Mouse (Mus musculus): ENCODE data around the gene Map2.

Gene Map2

DNA sequence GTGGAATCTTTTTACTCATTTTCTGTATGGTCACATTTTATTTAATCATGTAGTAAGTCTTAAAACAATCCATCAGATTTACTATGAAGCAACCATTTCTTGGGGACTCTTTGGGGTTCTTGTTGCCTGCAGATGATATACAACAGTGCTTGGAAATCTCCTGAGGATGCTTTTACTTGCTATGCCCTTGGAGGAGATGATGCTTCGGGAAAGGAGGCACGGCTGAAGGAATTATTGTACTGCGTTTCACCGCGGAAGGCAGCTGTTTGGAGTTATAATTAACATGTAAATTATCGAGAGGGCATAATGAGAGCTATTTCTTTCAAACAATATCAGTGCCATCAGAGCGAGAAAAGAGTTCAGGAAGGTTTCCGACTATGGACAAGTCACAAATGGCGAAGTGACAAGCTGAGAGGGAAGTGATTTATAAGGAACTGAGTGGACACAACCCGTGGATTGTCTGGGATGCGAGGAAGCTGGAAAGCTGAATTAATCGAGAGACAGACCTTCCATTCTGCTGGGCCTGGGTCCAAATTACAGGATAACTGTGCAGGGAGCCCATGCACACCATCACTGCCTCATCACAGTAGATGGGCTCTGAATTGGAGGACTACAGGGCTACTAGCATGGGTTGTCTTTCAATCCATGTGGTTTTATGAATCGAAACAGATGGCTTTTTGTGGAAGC lies 20.1 kb downstream of the Map2 start:
- in situ Hi-C loops (cut with MboI; ENCODE audit: low pct_unique_long_range_greater_than_20kb in 1 of 2, low sequenced_read_pairs in 2 of 2, unreplicated experiment in 1 of 2) = no loop called here

DNA sequence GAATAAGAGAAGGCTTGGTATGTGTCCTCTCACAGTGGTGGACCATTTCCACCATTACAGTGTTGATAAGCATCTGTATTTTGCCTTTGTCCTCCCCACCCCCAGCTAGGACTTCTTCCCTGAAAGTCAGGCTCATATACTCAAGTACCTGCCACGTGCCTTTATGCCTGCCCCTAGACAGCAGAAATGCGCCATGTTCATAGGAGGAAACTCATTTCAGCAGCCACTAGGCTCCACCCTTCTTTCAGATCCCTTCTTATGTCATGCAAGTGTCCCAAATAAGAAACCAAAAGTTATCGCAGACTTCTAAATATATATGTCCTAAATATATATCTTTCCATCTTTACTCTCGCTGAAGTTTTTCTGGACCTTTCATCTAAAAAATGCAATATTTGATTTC lies 21.2 kb downstream of the Map2 start:
- in situ Hi-C loops (cut with MboI; ENCODE audit: low pct_unique_long_range_greater_than_20kb in 1 of 2, low sequenced_read_pairs in 2 of 2, unreplicated experiment in 1 of 2) = no loop called here

- in situ Hi-C loops (cut with MboI; ENCODE audit: low pct_unique_long_range_greater_than_20kb in 1 of 2, low sequenced_read_pairs in 2 of 2, unreplicated experiment in 1 of 2) = no loop called here
Measured at GRCm38 (mm10) chr1:66196716-66197115, 21.6 kb downstream of the Map2 start.

- in situ Hi-C loops (cut with MboI; ENCODE audit: low pct_unique_long_range_greater_than_20kb in 1 of 2, low sequenced_read_pairs in 2 of 2, unreplicated experiment in 1 of 2) = no loop called here
Measured at GRCm38 (mm10) chr1:66205517-66205916, 30.4 kb downstream of the Map2 start.

DNA sequence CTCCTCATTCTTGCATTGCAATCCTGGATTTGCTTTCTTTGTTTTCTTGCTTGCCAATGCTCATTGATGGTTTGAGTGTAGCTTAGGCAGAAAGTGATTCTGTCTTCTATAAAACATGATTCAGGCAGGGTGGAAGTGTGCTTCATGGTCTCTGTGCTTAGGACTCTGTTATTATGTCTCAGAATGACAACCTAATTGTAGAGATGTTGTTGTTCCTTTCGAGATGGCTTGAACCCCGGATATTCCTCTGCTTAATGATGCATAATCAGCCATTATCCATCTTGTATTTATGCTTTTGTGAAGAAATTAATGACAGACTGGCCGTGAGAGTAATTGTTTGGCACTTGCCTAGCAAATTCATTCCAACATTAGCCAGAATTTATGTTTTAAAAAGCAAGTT lies 31.8 kb downstream of the Map2 start:
- in situ Hi-C loops (cut with MboI; ENCODE audit: low pct_unique_long_range_greater_than_20kb in 1 of 2, low sequenced_read_pairs in 2 of 2, unreplicated experiment in 1 of 2) = no loop called here

DNA sequence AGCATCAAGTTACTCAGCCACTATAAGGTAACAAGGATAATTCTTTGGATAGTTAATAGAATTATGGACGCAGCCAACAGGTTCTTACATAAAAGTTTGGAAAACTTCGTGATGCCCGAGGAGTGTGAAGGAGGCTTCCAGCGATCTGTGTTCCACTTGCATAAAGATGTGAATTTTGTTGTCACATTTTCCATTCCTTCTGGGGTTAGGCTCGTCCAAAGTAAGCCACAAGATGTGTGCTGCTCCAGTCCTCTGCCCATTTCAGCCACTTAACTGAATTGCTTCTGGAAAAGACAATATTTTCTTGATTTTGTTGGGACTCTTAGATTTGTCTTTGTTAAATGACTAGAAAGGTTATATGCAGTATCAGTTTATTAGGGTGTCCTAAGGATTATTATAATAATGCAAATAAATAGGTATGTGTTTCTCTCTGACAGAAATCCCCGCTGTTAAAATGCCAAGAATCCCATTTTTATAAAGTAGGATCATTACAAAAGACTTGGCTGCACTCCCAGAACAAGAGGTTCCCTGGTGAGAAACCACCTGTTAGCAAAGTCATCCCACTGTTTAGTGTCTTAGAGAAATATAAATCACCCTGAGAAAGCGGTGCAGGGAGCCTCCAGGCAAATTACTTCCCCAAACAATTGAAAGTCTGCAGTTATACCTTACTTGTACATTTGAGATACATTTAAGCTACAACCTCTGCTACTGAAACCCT lies 36.2 kb downstream of the Map2 start:
- in situ Hi-C loops (cut with MboI; ENCODE audit: low pct_unique_long_range_greater_than_20kb in 1 of 2, low sequenced_read_pairs in 2 of 2, unreplicated experiment in 1 of 2) = no loop called here

DNA sequence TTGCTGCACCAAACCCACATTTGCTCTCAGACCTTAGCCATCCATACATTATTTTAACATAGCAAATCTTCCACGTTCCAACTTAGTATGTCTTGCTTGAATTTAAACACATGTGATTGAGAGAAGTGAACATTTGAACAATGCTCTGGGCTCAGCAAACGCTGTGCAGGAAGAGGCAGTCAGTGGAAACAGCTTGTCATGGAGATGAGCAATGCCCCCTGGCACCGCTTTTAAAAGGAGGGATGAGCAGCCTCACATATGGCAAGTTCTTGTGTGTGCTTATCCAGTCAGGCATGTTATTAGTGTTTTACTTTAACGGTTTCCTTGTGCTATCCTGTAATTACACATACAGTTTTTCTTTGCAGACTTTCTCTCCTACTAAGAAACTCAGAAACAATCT lies 46.4 kb downstream of the Map2 start:
- in situ Hi-C loops (cut with MboI; ENCODE audit: low pct_unique_long_range_greater_than_20kb in 1 of 2, low sequenced_read_pairs in 2 of 2, unreplicated experiment in 1 of 2) = no loop called here

DNA sequence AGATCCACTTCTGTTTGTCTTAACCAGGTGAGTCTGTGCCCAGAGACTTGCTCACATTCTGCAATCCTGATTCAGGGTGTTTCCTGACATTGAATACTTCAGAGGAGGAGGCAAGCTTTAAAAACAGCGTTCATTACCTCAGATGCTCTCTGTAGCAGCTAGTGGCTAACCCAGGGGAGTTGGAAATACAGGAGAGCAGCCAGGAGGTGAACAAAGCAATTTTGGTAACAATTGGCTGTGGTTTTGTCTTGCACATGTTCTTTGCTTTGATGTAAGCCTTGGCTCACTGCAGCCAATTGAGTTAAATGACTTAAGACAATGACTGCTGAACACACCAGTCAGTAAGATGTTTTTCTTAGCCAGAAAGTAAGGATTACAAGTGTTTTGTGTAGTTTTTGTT lies 48.3 kb downstream of the Map2 start:
- in situ Hi-C loops (cut with MboI; ENCODE audit: low pct_unique_long_range_greater_than_20kb in 1 of 2, low sequenced_read_pairs in 2 of 2, unreplicated experiment in 1 of 2) = no loop called here

GRCm38 (mm10) chr1:66226372-66227368 lies 51.6 kb downstream of the Map2 start:
- in situ Hi-C loops (cut with MboI; ENCODE audit: low pct_unique_long_range_greater_than_20kb in 1 of 2, low sequenced_read_pairs in 2 of 2, unreplicated experiment in 1 of 2) = no loop called here

- in situ Hi-C loops (cut with MboI; ENCODE audit: low pct_unique_long_range_greater_than_20kb in 1 of 2, low sequenced_read_pairs in 2 of 2, unreplicated experiment in 1 of 2) = no loop called here
Measured at GRCm38 (mm10) chr1:66228205-66228604, 53.1 kb downstream of the Map2 start.

DNA sequence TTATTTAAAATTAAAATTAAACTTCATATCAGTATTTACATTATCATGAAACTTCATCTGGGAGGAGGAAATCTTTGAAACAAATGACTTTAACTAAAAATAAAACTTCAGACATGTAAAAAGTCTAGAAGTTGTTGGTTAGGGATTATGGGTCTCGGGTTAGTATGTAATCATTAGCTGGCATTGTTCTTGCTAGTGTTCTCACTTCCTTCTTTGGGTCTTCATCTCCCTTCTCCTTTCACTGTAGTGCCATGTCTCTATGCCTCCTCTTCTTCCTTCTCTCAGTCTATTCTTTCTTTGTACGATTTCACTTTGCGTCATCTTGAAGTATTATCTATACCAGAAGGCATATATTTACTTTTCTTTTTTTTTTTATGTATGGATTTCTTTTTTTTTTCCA lies 55.3 kb downstream of the Map2 start:
- in situ Hi-C loops (cut with MboI; ENCODE audit: low pct_unique_long_range_greater_than_20kb in 1 of 2, low sequenced_read_pairs in 2 of 2, unreplicated experiment in 1 of 2) = no loop called here

- in situ Hi-C loops (cut with MboI; ENCODE audit: low pct_unique_long_range_greater_than_20kb in 1 of 2, low sequenced_read_pairs in 2 of 2, unreplicated experiment in 1 of 2) = no loop called here
Measured at GRCm38 (mm10) chr1:66231963-66232362, 56.9 kb downstream of the Map2 start.

DNA sequence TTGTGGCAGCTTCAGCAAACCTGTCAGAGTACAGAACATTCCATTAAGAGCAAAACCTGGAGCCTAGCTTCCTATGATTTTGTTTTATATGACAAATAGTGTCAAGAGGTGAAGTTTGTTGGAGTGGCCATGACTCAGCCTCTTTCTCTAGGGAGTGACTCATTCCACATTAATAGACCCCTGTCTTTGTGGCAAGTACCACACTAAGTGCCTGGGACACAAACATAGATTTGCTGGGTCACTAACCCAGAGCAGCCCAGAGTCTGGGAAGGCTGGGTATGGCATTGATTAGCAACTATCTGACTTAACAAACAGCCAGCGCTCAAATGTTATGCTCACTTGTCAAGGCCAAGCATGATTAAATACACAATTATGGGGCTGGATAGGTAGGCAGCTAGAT lies 69.8 kb downstream of the Map2 start:
- in situ Hi-C loops (cut with MboI; ENCODE audit: low pct_unique_long_range_greater_than_20kb in 1 of 2, low sequenced_read_pairs in 2 of 2, unreplicated experiment in 1 of 2) = no loop called here

DNA sequence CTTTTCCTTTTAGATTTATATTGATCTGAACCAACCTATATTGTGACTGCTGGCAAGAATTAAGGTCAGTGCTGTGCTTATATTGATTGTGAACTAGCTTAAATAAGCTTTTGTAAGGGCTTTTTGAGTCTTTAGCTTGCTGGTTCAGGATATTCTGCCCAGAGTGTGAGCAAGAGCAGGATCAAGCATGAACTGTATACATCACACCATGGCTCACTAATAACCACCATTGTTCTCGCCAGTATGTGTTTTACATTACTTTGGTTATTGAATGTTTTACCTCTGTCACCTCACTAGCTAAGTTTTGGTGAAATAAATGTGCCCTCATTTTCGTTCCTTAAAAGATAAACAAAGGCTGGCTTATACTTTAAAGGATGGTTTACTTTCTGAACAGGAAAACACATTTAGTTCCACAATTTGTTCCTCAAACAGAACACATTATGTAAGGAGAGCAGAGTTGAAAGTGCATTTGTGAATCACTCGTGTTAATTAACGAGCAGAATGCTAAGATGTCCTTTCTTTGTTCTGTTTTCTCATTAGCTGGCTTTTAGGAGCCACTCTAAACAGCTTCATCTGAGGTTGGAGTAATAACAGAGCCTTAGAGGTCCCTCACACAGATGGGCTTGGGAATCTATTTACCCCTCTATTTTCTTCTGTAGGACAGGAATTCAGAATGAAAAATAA lies 76.7 kb downstream of the Map2 start:
- in situ Hi-C loops (cut with MboI; ENCODE audit: low pct_unique_long_range_greater_than_20kb in 1 of 2, low sequenced_read_pairs in 2 of 2, unreplicated experiment in 1 of 2) = no loop called here

DNA sequence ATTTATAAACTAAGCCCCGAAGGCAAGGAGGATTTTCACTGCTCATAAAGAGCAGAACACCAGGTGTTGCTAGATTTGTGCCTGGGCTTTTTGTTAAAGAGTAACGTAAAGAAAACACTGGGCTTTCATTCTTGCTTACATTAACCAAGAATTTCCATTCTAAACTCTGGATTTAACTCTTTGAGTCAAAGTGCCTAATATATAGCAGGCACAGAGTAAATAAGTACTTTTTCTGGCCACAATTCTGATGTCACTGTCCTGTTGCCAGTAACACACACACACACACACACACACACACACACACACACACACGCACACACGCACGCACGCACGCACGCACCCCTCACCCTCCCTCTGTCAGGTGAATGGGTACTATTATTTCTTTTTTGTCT lies 77.3 kb downstream of the Map2 start:
- in situ Hi-C loops (cut with MboI; ENCODE audit: low pct_unique_long_range_greater_than_20kb in 1 of 2, low sequenced_read_pairs in 2 of 2, unreplicated experiment in 1 of 2) = no loop called here

DNA sequence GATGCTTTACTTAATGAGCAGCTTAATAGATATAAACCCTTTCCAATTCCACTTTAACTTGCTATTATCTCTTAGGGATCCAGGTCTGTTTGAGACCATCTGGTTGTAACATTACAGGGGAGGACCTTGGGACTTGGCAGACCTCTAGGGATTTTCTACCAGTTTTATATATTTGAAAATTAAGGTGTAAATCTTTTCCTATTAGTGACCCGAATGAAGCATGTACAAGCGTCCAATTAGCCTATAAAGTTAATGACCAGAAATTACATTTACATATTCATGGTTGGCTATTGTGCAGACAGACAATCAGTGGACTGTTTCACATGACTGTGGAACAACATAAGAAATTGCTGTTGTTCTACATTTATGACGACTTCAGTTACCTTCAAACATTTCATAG lies 88.1 kb downstream of the Map2 start:
- in situ Hi-C loops (cut with MboI; ENCODE audit: low pct_unique_long_range_greater_than_20kb in 1 of 2, low sequenced_read_pairs in 2 of 2, unreplicated experiment in 1 of 2) = no loop called here

DNA sequence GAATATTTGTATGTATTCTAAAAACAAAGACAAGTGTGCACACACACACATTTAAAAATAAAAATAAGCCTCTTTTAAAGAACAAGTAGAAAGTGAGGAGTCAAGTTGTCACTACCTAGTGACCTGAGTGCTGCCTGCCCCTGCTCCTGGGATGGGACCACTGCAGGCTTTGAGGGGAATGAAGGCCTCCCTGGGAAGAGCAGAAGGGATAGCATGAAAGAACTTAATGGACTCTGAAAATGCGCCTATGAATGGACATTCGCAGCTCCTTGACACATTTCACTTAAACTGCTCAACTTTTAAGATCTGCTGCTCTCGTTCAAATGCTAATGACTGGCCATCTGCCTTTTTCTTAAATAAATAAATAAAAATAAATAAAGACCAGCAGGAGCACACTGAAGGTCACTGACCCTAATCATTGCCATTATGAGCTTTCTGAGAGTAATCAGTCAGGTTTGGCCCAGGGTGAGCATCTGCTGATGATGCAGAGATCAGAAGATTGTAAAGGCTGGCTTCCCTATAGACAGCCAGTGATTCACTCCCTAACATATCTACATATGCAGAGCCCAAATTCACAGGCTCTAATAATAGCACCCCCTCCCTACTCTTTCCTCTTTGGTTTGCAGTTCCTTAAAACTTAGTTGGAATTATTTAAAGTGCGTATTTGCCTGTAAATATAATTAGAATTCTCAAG lies 91.3 kb downstream of the Map2 start:
- in situ Hi-C loops (cut with MboI; ENCODE audit: low pct_unique_long_range_greater_than_20kb in 1 of 2, low sequenced_read_pairs in 2 of 2, unreplicated experiment in 1 of 2) = no loop called here

DNA sequence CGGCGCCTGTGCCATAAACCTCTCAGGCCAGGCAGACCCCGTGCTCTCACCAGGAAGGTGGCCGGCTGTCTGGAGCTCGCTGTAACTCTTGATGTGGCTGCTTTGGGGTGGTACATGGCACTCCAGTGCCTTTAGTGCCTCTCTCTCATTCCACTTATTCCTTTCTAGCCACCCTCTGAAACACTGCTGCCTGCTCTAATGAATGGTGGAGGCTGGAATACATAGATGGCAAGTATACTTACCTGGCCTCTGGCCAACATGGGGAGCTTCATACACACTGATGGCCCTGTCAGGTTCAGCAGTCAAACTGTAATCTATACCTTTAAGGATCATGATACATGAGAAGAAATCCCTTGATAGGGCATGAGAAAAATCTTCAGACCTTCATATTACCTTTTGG lies 102.6 kb downstream of the Map2 start:
- in situ Hi-C loops (cut with MboI; ENCODE audit: low pct_unique_long_range_greater_than_20kb in 1 of 2, low sequenced_read_pairs in 2 of 2, unreplicated experiment in 1 of 2) = no loop called here

Measured in mouse embryonic stem cell (cell line).